Mouse (Mus musculus) MEL (cell line): ENCODE measurements around the gene 1700113H08Rik.

Experiments
- CHD1 ChIP-seq: IDR thresholded peaks from 2 replicates; pipeline ENCODE4 v1.6.1; 2012; ENCODE audit warnings: low read depth, mild to moderate bottlenecking, inconsistent platforms, low read length, improper control_type of control experiment
- CTCF ChIP-seq, 3 experiments: IDR thresholded peaks in 2 of 3; conservative IDR thresholded peaks in 1 of 3; 2 replicates each; pipeline ENCODE4 v1.5.1; 2011 to 2012; ENCODE audit warnings: low read length in 3 of 3, low read depth in 2 of 3, mild to moderate bottlenecking in 2 of 3, improper control_type of control experiment in 1 of 3, inconsistent platforms in 1 of 3, mixed read lengths in 1 of 3, moderate library complexity in 1 of 3; ENCODE audit not compliant: control insufficient read depth in 1 of 3, insufficient read depth in 1 of 3, poor library complexity in 1 of 3, severe bottlenecking in 1 of 3
- EP300 ChIP-seq, 2 experiments: IDR thresholded peaks; 2 replicates each; pipeline ENCODE4 v1.6.1; 2011; ENCODE audit warnings: improper control_type of control experiment in 2 of 2, low read length in 2 of 2, low read depth in 1 of 2, mild to moderate bottlenecking in 1 of 2
- GABPA ChIP-seq: IDR thresholded peaks from 2 replicates; pipeline ENCODE4 v1.6.1; 2012; ENCODE audit warnings: low read depth, mild to moderate bottlenecking, inconsistent platforms, low read length, improper control_type of control experiment, moderate library complexity
- GATA1 ChIP-seq: IDR thresholded peaks from 2 replicates; pipeline ENCODE4 v1.6.1; 2011; ENCODE audit warnings: low read depth, low read length, improper control_type of control experiment
- HCFC1 ChIP-seq: IDR thresholded peaks from 2 replicates; pipeline ENCODE4 v1.6.1; 2012; ENCODE audit warnings: low read depth, mild to moderate bottlenecking, inconsistent platforms, low read length, improper control_type of control experiment, moderate library complexity
- MAFK ChIP-seq: IDR thresholded peaks from 2 replicates; pipeline ENCODE4 v1.6.1; 2011; ENCODE audit warnings: low read depth, mild to moderate bottlenecking, low read length, improper control_type of control experiment, borderline replicate concordance

- TF ChIP-seq GABPA (no peak), CTCF (IDR thresholded peaks at IDR 0.05 in 2 of 3, conservative IDR thresholded peaks at IDR 0.05 in 1 of 3; ENCODE audit: control insufficient read depth in 1 of 3, insufficient read depth in 1 of 3, low read depth in 2 of 3, low read length in 3 of 3, poor library complexity in 1 of 3, severe bottlenecking in 1 of 3) (no peak), HCFC1 (no peak), MAFK (no peak), CHD1 (no peak), EP300 (IDR thresholded peaks at IDR 0.05; ENCODE audit: low read depth in 1 of 2, low read length in 2 of 2) (no peak), GATA1 (no peak)
These were observed 49.9 kb downstream of the 1700113H08Rik start for GRCm38 (mm10) chr10:87107565-87108297.
